Mouse (Mus musculus): ENCODE data around the gene Nmu. TPM values are rescaled to one million over a fixed set of nuclear protein-coding genes. Genes with fewer than 3 reads are reported as not detected.

Nmu gene
- not detected for total RNA-seq (2021)

GRCm38 (mm10) chr5:76363453-76364104, at the start of gene Nmu:
Gene Nmu (minus strand): TSS chr5:76363788.
- no peak for DNase-seq (ENCODE audit: extremely low spot score in 1 of 2, low spot score in 1 of 2)

- no peak for DNase-seq (ENCODE audit: extremely low spot score in 1 of 2, low spot score in 1 of 2)
These were observed 48.1 kb upstream of the Nmu start for GRCm38 (mm10) chr5:76411697-76412096.

- no peak for DNase-seq (ENCODE audit: extremely low spot score in 1 of 2, low spot score in 1 of 2)
These were observed 30.8 kb upstream of the Nmu start for GRCm38 (mm10) chr5:76394382-76394781.

GRCm38 (mm10) chr5:76389041-76389795, 25.6 kb upstream of the Nmu start:
- DNase-seq (ENCODE audit: extremely low spot score in 1 of 2, low spot score in 1 of 2): no peak

GRCm38 (mm10) chr5:76388474-76388873, 24.9 kb upstream of the Nmu start:
- no peak for DNase-seq (ENCODE audit: extremely low spot score in 1 of 2, low spot score in 1 of 2)

GRCm38 (mm10) chr5:76383673-76384072, 20.1 kb upstream of the Nmu start:
- no peak for DNase-seq (ENCODE audit: extremely low spot score in 1 of 2, low spot score in 1 of 2)

GRCm38 (mm10) chr5:76381836-76382235, 18.2 kb upstream of the Nmu start:
- no peak for DNase-seq (ENCODE audit: extremely low spot score in 1 of 2, low spot score in 1 of 2)

- DNase-seq (ENCODE audit: extremely low spot score in 1 of 2, low spot score in 1 of 2): no peak
These were observed 15.6 kb upstream of the Nmu start for GRCm38 (mm10) chr5:76379216-76379615.

GRCm38 (mm10) chr5:76369215-76369840, 5.7 kb upstream of the Nmu start:
- no peak for DNase-seq (ENCODE audit: extremely low spot score in 1 of 2, low spot score in 1 of 2)

- no peak for DNase-seq (ENCODE audit: extremely low spot score in 1 of 2, low spot score in 1 of 2)
These were observed 1.8 kb upstream of the Nmu start for GRCm38 (mm10) chr5:76365406-76365805.

GRCm38 (mm10) chr5:76360786-76361185, 2.8 kb downstream of the Nmu start:
- no peak for DNase-seq (ENCODE audit: extremely low spot score in 1 of 2, low spot score in 1 of 2)

- no peak for DNase-seq (ENCODE audit: extremely low spot score in 1 of 2, low spot score in 1 of 2)
These were observed 3.5 kb downstream of the Nmu start for GRCm38 (mm10) chr5:76360057-76360456.

GRCm38 (mm10) chr5:76351953-76352611, 11.5 kb downstream of the Nmu start:
- DNase-seq (ENCODE audit: extremely low spot score in 1 of 2, low spot score in 1 of 2): no peak

GRCm38 (mm10) chr5:76351537-76351936, 12.1 kb downstream of the Nmu start:
- DNase-seq (ENCODE audit: extremely low spot score in 1 of 2, low spot score in 1 of 2): no peak

- DNase-seq (ENCODE audit: extremely low spot score in 1 of 2, low spot score in 1 of 2): no peak
These were observed 17.5 kb downstream of the Nmu start for GRCm38 (mm10) chr5:76346137-76346536.

- no peak for DNase-seq (ENCODE audit: extremely low spot score in 1 of 2, low spot score in 1 of 2)
These were observed 22.7 kb downstream of the Nmu start for GRCm38 (mm10) chr5:76340931-76341330.

- DNase-seq (ENCODE audit: extremely low spot score in 1 of 2, low spot score in 1 of 2): no peak
These were observed 26.5 kb downstream of the Nmu start for GRCm38 (mm10) chr5:76337100-76337499.

- DNase-seq (ENCODE audit: extremely low spot score in 1 of 2, low spot score in 1 of 2): no peak
These were observed 29.8 kb downstream of the Nmu start for GRCm38 (mm10) chr5:76333833-76334232.

- DNase-seq (ENCODE audit: extremely low spot score in 1 of 2, low spot score in 1 of 2): no peak
These were observed 32.6 kb downstream of the Nmu start, which contains the start of gene Pdcl2 for GRCm38 (mm10) chr5:76330953-76331352. Gene Pdcl2 (minus strand): TSS chr5:76331156.

GRCm38 (mm10) chr5:76327296-76327695, 36.3 kb downstream of the Nmu start:
- DNase-seq (ENCODE audit: extremely low spot score in 1 of 2, low spot score in 1 of 2): no peak

GRCm38 (mm10) chr5:76325113-76325512, 38.5 kb downstream of the Nmu start:
- no peak for DNase-seq (ENCODE audit: extremely low spot score in 1 of 2, low spot score in 1 of 2)
